Comparison of ENCODE assay signal across 27 mouse cellular contexts in genomic region chr6:31615426-31615970, GRCm38 (mm10). TPM values are rescaled to one million over a fixed set of nuclear protein-coding genes. Genes with fewer than 3 reads are reported as not detected.
DNase-seq lines count a peak whose midpoint lies in the region; ATAC-seq lines count a peak whose summit lies in the region.
"Had no signal": no experiment of that assay in that cellular context is flagged by ENCODE, and none has a peak within 500 bp of the region (broad histone marks: within the 10 kb centered on the region; RNA-seq: fewer than 3 reads in every experiment).

No protein-coding gene starts in this region.

- H3K27ac ChIP-seq in liver, embryonic 13.5 days = peak overlapping the region; percentile 97
- H3K27ac ChIP-seq: heart, embryonic 15.5 days; hindbrain, embryonic 15.5 days; left cerebral cortex, adult 2 months; lung, embryonic 15.5 days; midbrain, embryonic 10.5 days; neural tube, embryonic 13.5 days; stomach, postnatal 0 days had no signal

- H3K9me3 ChIP-seq in erythroblast, embryonic 14.5 days (ENCODE audit: control insufficient read depth, low read length) = no peaks in the 10 kb centered on the region
- no peaks in the 10 kb centered on the region for H3K9me3 ChIP-seq in megakaryocyte, embryonic 14.5 days
- H3K9me3 ChIP-seq in liver, embryonic 13.5 days (replicated peaks) = no peaks in the 10 kb centered on the region
- H3K9me3 ChIP-seq: heart, embryonic 15.5 days; hindbrain, embryonic 15.5 days; lung, embryonic 15.5 days; midbrain, embryonic 10.5 days; neural tube, embryonic 13.5 days had no signal

- no peak for ATAC-seq in erythroblast, adult 5-6 weeks (replicated peaks; ENCODE audit: low FRiP score, poor library complexity, severe bottlenecking)
- no peak for ATAC-seq in megakaryocyte, adult 5-6 weeks (ENCODE audit: poor library complexity, severe bottlenecking)
- ATAC-seq in liver, embryonic 13.5 days (ENCODE audit: low read depth) = no peak
- ATAC-seq: forebrain, embryonic 14.5 days; midbrain, embryonic 16.5 days had no signal

- peak overlapping the region; percentile 89 for H3K9ac ChIP-seq in liver, embryonic 13.5 days
- H3K9ac ChIP-seq: heart, embryonic 15.5 days; hindbrain, embryonic 15.5 days; lung, embryonic 15.5 days; neural tube, embryonic 13.5 days had no signal

- H3K27me3 ChIP-seq in erythroblast, embryonic 14.5 days (ENCODE audit: control insufficient read depth) = no peaks in the 10 kb centered on the region
- no peaks in the 10 kb centered on the region for H3K27me3 ChIP-seq in megakaryocyte, embryonic 14.5 days (replicated peaks)
- H3K27me3 ChIP-seq in liver, embryonic 13.5 days = no peaks in the 10 kb centered on the region
- H3K27me3 ChIP-seq: heart, embryonic 15.5 days; hindbrain, embryonic 15.5 days; lung, embryonic 15.5 days; neural tube, embryonic 13.5 days had no signal

- DNase-seq in liver, embryonic 13.5 days = no peak
- no peak for DNase-seq in right cerebral cortex, postnatal 10 days (ENCODE audit: low spot score in 2 of 2)
- no peak for DNase-seq in frontal cortex, adult 2 months (ENCODE audit: extremely low spot score in 1 of 2, low spot score in 1 of 2)
- DNase-seq in spleen, postnatal 4 days (ENCODE audit: low spot score in 2 of 2) = no peak
- DNase-seq: adrenal gland, adult 2 months; cerebellum, adult 11-12 months; cerebellum, postnatal 14 days; gastrocnemius, postnatal 25 days; heart, adult 18-20 months; heart, postnatal 4 days; kidney, postnatal 36 days; layer of hippocampus, adult 9-11 months; lung, postnatal 4 days had no signal

- H3K4me3 ChIP-seq in erythroblast, embryonic 14.5 days (replicated peaks) = peak overlapping the region; percentile 81
- peak overlapping the region; percentile 92 for H3K4me3 ChIP-seq in megakaryocyte, embryonic 14.5 days (replicated peaks)
- peak overlapping the region; percentile 65 for H3K4me3 ChIP-seq in liver, embryonic 13.5 days (replicated peaks)
- H3K4me3 ChIP-seq: heart, embryonic 15.5 days; hindbrain, embryonic 15.5 days; left cerebral cortex, adult 2 months; lung, embryonic 15.5 days; midbrain, embryonic 10.5 days; myocyte; neural tube, embryonic 13.5 days had no signal

- peaks cover 36% of the 10 kb centered on the region for H3K36me3 ChIP-seq in erythroblast, embryonic 14.5 days (ENCODE audit: control insufficient read depth)
- peaks cover 6% of the 10 kb centered on the region for H3K36me3 ChIP-seq in megakaryocyte, embryonic 14.5 days (replicated peaks; ENCODE audit: low read length)
- H3K36me3 ChIP-seq in liver, embryonic 13.5 days = no peaks in the 10 kb centered on the region
- H3K36me3 ChIP-seq: heart, embryonic 15.5 days; hindbrain, embryonic 15.5 days; lung, embryonic 15.5 days; midbrain, embryonic 10.5 days; neural tube, embryonic 13.5 days had no signal

- H3K4me1 ChIP-seq in erythroblast, embryonic 14.5 days (ENCODE audit: control insufficient read depth) = peaks cover 98% of the 10 kb centered on the region
- peaks cover 97% of the 10 kb centered on the region for H3K4me1 ChIP-seq in megakaryocyte, embryonic 14.5 days
- peaks cover 96% of the 10 kb centered on the region for H3K4me1 ChIP-seq in liver, embryonic 13.5 days (replicated peaks)
- H3K4me1 ChIP-seq: hindbrain, embryonic 15.5 days had no signal

- peak overlapping the region; percentile 76 for H3K4me2 ChIP-seq in liver, embryonic 13.5 days
- H3K4me2 ChIP-seq: heart, embryonic 15.5 days; hindbrain, embryonic 15.5 days; lung, embryonic 15.5 days; neural tube, embryonic 13.5 days had no signal

- WGBS in liver, embryonic 13.5 days (ENCODE audit: insufficient replicate concordance) = 47% methylated on average over 4 of the region's 4 CpGs

RNA-seq across cellular contexts. Expression of gene Podxl, which starts 51.7 kb away (rescaled TPM):
- 0.23 and 0.29 TPM in 2 replicates for polyA plus RNA-seq in erythroblast, embryonic 14.5 days (2012)
- total RNA-seq in erythroblast, adult 5-6 weeks (2015; ENCODE audit: low replicate concordance) = not detected in 2 replicates
- total RNA-seq in erythroblast, adult 5-6 weeks (2017; ENCODE audit: low replicate concordance) = not detected in 2 replicates
- 27.7 and 50.7 TPM in 2 replicates for polyA plus RNA-seq in megakaryocyte, embryonic 14.5 days (2012; ENCODE audit: insufficient read depth, low replicate concordance)
- not detected in 2 replicates for total RNA-seq in megakaryocyte, adult 5-6 weeks (2015)
- not detected in 2 replicates for total RNA-seq in megakaryocyte, adult 5-6 weeks (2017)
- polyA plus RNA-seq in liver, embryonic 13.5 days (2015; fragmentation: Nextera tagmentation; extraction: Ambion mirVana) = 10.9 and 13.5 TPM in 2 replicates
- 17.7 and 18.4 TPM in 2 replicates for polyA plus RNA-seq in frontal cortex, adult 2 months (2012; rRNA removed)
